Mouse (Mus musculus) embryonic fibroblast, embryonic 13.5 days (primary cell): Measurements from ENCODE around the gene Twsg1. TPM values are rescaled to one million over a fixed set of nuclear protein-coding genes. Genes with fewer than 3 reads are reported as not detected.
A peak's percentile ranks its signal among the peaks of the same experiment; 100 is the strongest.

Source experiments
- H3K27ac ChIP-seq: 2 replicates; pipeline ENCODE4 v1.5.1; 2012; ENCODE audit warnings: low read length, control low read depth, inconsistent platforms; ENCODE audit not compliant: insufficient read depth
- H3K4me1 ChIP-seq: 2 replicates; pipeline ENCODE4 v1.6.1; 2011; ENCODE audit warnings: low read length; ENCODE audit not compliant: control insufficient read depth, insufficient read depth
- H3K4me3 ChIP-seq: 2 replicates; pipeline ENCODE4 v1.5.1; 2011; ENCODE audit warnings: mild to moderate bottlenecking, control low read depth, low read length; ENCODE audit not compliant: insufficient read depth
- CTCF ChIP-seq: IDR thresholded peaks from 2 replicates; pipeline ENCODE4 v1.5.1; 2011; ENCODE audit warnings: mild to moderate bottlenecking, control low read depth, low read length, moderate library complexity, borderline replicate concordance; ENCODE audit not compliant: insufficient read depth
- POLR2A ChIP-seq: IDR thresholded peaks from 2 replicates; pipeline ENCODE4 v1.6.1; 2011; ENCODE audit warnings: low read depth, mild to moderate bottlenecking, control low read depth, low read length, moderate library complexity
- polyA plus RNA-seq: library from polyadenylated mRNA; stranded (reverse); fragments of >200 nt; gene quantifications from 2 replicates; pipeline ENCODE4 v1.2.4, GENCODE M21; 2011; ENCODE audit warnings: low read depth; ENCODE audit not compliant: missing spikeins, insufficient read length

Twsg1 gene
- polyA plus RNA-seq, 1 experiment, result 126 TPM

DNA sequence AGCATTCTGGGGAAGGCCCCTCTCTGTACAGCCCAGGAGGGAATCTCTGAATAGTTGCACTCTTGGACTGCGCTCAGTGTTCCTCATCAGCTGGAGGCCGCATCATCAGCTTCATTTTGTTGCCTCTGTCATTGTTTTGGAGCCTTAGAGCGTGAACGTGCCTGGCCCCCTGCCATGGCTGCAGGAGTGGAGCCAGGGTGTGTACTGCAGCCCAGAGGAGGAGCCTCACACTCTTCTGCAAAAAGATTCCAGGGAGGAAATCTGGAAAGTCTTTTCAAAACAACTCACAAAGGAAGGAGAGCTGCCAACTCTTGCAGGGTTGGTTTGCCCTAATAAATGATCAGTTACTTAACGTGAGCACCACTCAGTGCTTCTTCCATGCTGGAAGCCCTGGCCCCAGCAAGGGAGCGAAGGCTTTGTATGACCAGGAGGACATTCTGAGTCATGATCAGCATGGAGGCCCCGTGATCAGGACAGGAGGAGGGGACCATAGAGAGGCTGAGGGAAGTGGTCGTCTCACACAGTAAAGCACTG, 34.8 kb downstream of the Twsg1 start:
- Histone ChIP-seq H3K4me3 (no peak overlapping the region), H3K4me1 (no peaks in the 10 kb centered on the region), H3K27ac (peak overlapping the region; percentile 67)
- no peak for TF ChIP-seq POLR2A
- no peak for TF ChIP-seq CTCF

DNA sequence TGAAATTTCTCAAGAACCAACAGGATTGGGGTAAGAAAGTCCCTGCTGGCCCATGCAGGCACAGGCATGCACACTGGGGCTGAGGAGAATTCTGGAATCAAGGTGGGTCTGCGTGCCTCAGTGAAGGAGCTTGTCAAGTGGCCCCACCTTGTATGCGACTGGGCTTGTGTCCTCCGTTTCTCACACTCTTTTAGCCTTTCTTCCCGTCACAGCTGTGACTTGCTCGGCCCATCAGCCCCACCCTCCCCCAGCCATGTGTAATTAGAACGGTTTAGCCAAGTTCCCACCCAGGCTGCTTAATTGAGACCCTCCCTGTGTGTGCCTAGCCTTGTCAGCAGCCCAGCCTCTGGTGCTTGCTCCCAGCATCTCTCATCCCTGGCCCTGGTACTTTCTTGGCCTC, 36.9 kb downstream of the Twsg1 start:
- Histone ChIP-seq H3K4me1 (no peaks in the 10 kb centered on the region), H3K4me3 (no peak overlapping the region), H3K27ac (no peak overlapping the region)
- no peak for TF ChIP-seq POLR2A
- TF ChIP-seq CTCF, result no peak

DNA sequence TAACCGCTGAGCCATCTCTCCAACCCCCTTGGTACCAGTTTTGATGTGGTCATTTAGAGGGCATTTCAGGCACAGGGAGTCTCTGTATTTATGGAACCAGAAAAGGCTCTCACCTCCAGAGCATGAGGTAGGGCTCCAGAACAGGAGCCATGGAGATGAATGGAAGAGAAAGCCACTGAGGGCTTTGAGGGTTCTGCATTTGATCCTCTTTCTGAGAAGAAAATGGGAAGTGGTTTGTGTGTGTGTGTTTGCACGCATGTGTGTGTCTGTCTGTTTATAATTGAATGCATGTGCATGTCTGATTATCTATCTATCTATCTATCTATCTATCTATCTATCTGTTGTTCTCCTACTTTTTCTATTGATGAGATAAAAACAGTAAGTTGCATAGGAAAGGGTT, 38.8 kb downstream of the Twsg1 start:
- Histone ChIP-seq H3K4me1 (no peaks in the 10 kb centered on the region), H3K27ac (no peak overlapping the region), H3K4me3 (no peak overlapping the region)
- TF ChIP-seq CTCF, result no peak
- no peak for TF ChIP-seq POLR2A

DNA sequence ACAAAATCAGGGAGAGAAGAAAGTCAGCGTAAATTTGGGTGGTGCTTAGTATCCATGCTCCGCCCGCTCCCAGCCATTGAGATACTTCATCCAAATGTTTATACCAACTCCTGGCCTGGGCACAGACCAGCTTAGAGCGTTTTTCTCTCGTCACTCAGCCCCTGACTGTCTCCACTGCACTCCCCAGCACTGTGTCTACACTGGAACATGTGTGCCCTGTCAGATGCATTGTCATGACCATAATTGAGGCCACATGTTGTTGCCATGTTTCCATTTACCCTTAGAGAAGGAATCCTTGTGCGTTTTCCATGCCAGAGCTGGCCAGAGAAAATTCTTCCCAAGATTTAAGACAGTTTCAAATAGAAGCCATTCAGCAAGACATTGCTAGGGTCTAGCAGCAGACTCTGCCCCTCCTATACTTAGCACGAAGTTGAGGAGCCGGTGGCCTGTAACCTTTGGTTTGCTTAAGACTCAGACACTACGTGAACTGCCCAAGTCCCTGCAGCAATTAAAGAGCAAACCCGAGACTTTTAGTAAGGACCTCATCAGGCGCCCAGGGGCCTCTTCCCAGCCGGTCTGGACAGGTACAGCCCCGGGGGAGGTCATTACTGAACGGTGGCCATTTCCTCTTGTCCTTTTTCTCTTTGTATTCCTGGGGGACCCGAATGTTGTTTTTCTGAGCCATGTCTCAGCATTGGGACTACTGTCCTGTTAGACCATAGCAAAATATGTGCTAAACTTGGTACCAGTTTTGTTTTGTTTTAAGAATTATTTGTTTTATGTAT, 39.5 kb downstream of the Twsg1 start:
- TF ChIP-seq CTCF (no peak), POLR2A (no peak)

DNA sequence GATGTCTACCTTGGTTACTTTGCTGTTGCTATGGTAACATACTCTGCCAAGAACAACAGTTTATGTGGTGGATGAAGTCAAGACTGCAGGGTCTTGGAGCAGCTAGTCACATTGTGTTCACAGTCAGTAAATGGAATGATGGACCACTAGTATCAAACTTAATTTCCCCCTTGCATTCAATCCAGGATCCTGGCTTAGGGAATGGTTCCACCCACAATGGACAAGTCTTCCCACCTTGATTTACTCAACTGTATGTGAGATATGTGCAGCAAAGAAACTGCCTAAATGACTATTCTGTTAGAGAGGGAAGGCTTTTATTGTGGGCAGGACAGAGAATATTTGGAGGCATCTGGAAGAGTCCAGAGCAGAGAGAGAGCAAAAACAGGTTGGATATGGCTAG, 42.8 kb downstream of the Twsg1 start:
- H3K4me3 ChIP-seq, result no peak overlapping the region
- TF ChIP-seq CTCF (no peak), POLR2A (no peak)

More for the DNA sequence above, 39.5 kb downstream of the Twsg1 start:
- no peaks in the 10 kb centered on the region for H3K4me1 ChIP-seq
- no peak overlapping the region for H3K27ac ChIP-seq
- no peak overlapping the region for H3K4me3 ChIP-seq

DNA sequence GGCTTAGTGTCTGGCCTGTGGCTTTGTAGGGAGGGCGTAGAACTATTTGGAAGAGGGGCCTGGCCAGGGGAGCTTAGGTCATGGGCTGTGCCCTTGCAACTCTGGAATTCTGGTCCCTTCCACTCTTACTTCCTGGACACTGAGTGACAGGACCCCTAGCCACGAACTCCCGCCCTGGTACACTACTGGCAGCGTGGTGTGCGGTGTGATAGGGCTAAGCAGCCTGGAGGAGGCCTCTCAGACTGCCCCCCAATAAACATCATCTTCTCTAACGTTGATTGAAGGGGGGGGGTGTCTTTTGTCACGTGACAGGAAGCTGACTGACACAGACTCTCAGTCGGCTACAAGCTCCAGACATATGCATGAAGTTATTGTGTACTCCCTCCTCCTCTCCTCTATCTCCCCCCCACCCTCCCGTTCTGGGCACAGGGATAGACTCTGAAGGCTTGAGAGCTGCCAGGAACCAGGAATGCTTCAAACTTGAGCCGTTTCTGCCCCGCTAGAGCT, 44.1 kb downstream of the Twsg1 start:
- Histone ChIP-seq H3K4me1 (no peaks in the 10 kb centered on the region), H3K4me3 (no peak overlapping the region), H3K27ac (no peak overlapping the region)
- TF ChIP-seq POLR2A (no peak), CTCF (no peak)

More for the DNA sequence above, 42.8 kb downstream of the Twsg1 start:
- no peaks in the 10 kb centered on the region for H3K4me1 ChIP-seq
- no peak overlapping the region for H3K27ac ChIP-seq

DNA sequence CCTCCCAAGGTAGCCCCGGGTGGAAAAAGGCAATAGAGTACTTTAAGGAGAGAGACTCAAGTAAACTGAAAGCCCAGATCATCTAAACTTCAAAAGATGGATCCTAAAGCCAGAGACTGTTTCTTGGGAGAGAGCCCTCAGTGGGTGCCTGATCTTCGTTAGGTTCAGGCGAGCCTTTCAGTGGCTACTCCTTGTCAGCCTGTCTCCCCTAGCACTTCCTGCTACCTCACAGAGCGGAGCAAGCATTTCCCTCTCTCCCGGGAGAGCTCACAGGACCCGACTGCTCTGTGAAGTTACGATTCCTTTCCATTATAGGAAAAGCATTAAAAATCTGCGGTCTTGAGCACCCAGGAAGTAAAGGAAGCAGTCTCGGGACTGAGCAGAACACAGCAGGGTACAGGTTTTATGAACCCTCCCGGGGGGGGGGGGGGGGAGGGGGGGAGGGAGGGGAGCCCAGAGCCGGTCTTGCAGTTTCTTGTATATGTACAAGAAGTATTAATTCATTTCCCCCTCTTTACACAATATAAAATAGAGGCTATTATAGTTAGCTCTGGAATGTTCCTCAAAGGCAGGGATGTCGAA, 44.6 kb downstream of the Twsg1 start:
- TF ChIP-seq CTCF (no peak), POLR2A (no peak)
- no peaks in the 10 kb centered on the region for H3K4me1 ChIP-seq
- no peak overlapping the region for H3K4me3 ChIP-seq
- no peak overlapping the region for H3K27ac ChIP-seq

DNA sequence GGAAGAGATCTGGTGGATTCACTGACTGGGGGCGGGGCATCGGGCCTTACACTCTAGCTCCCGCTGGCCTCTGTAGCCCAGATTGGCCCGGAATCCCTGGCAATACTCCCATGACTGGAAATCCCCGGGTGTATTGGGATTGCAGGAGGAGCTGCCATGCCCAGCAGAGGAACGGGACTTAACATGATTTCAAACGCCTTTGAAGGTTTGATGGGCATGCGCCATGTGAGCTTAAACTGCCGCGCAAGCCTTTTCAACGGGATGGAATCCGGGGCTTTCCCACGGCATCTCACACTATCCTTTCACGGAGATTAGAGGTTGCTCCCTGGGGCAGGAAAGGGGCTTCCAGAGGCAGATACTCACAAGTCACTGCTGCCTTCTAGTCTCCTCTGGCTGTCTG, 45.8 kb downstream of the Twsg1 start:
- Histone ChIP-seq H3K27ac (no peak overlapping the region), H3K4me1 (no peaks in the 10 kb centered on the region), H3K4me3 (no peak overlapping the region)
- TF ChIP-seq CTCF (no peak), POLR2A (no peak)

DNA sequence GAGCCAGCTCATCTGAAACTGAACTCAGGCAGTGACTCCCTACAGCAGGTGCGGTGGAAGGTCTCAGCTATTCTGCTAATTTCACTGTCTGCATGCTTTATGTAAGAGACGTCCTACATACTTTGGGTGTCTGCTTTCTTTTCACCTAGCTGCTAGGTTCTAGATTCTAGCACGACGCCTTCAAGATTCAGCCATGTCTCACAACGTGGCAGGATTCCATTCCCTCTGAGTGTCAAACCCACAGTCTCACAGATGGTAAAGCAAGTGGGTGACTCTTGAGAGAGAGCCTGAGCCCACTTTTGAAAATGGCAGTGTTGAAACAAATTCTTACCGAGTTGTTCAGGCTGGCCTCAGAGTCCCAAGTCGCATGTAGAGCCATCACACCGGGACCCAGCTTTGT, 47.2 kb downstream of the Twsg1 start:
- no peak for TF ChIP-seq CTCF
- no peak for TF ChIP-seq POLR2A
- Histone ChIP-seq H3K27ac (no peak overlapping the region), H3K4me1 (no peaks in the 10 kb centered on the region), H3K4me3 (no peak overlapping the region)

DNA sequence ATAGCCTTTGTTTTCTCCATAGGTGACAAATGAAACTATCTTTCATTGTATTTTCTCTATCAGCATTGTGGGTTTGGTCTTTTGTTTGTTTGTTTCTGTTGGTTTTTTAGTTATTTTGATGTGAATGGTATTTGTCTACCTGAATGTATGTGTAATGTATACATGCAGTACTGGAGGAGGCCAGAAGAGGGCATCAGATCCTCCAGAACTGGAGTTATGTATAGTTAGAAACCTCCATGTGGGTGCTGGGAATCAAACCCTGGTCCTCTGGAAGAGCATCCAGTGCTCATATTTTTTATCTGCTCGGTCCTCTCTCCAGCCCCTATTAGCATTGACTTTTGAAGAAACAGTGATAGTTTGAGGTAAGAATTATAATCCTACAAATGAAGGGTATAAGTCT, 48.0 kb downstream of the Twsg1 start:
- Histone ChIP-seq H3K27ac (no peak overlapping the region), H3K4me3 (no peak overlapping the region)
- no peak for TF ChIP-seq POLR2A
- TF ChIP-seq CTCF, result no peak

More for the DNA sequence above, 48.0 kb downstream of the Twsg1 start:
- H3K4me1 ChIP-seq, result no peaks in the 10 kb centered on the region
